Mouse (Mus musculus): ENCODE data around the gene Mfsd4b3. TPM values are rescaled to one million over a fixed set of nuclear protein-coding genes. Genes with fewer than 3 reads are reported as not detected.
A peak's percentile ranks its signal among the peaks of the same experiment; 100 is the strongest.

Gene Mfsd4b3
- polyA plus RNA-seq, 2 experiments from 2014 or later, result not detected

DNA sequence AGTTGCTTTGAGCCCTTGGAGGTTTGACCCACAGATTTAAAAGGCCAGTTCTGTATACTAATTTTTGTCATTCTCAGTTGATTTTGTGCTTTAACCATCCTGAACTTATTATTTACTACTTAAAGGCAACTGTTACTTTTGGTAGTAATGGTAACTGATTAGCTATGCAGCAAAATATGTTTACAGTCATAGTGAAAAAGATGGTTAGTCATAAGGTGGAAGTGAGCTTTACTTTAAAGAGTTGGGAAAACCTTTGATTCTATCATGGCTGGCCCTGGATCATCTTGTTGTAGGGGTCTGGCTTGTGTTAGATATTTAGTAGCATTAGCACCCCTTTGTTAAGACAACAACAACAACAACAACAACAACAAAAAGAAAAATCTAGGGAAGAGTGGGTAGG is 47.3 kb downstream of the Mfsd4b3 start:
- ATAC-seq, result no peak

DNA sequence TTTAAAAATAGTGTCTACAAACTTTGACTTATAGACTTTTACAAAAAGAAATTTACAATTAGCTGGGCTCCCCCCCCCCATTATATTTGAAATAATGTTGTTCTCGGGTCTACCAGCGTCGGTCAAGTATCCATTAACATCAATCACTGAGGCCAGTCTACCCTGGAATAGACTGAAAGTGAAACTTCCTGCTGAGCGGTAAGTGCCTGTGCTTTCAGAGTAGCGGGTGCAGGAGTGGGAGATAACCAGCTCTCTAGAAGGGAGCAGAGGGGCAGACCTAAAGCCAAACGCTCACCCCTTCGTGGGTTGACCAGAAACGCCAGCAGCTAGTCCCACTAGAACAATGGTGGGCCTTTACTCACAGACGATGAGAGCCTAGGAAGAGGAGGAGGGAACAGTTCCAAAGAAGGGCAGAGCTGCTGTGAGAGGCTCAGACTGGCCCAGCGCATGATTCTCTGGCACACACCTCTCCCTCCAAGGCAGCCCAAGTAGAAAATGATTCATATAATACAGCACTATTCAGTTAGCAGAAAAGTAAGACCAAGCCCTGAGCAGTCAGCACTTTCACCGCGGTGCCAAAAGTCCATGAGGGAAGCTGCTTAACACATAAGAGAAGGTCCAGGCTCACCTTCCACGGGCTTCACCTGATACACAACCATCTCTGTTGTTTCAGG is 51.0 kb downstream of the Mfsd4b3 start:
- peak; percentile 69 for ATAC-seq

DNA sequence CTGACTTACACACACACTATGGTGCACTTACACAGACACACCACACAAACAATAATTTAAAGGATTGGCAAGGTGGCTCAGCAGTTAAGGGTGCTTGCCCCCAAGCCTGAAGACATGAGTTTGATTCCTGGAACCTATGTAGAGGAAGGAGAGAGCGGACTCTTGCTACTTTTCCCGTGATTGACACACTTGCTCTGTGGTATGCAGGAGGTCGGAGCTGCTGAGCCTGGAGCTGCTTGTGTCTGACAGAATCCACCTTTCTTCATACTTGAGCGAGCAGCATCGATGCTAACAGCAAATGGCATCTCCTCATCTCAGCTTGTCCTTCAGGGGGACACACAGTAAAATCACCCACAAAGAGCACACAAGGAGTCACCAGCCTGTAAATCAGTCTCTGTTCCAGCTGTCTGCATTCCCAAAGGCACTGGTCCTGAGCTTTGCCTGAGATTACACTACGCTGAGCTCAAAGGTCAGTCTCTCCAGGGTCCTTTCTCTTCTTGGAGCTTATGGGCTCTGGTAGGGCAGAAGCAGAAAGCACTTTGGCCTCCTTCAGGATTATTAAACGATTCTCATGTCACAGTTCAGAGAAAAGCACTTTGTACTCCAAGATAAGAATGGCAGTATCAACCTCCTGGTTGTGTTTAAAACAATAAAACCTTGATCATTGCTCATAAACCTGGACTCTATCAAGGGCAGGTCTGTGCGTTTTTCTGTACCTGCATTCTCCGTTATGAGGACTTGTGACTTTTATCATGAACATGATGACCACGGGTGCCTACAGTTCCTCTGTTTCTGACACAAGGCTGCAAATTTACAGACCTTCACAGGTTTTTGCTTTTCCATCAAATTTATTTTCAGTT is 52.9 kb downstream of the Mfsd4b3 start:
- no peak for ATAC-seq

DNA sequence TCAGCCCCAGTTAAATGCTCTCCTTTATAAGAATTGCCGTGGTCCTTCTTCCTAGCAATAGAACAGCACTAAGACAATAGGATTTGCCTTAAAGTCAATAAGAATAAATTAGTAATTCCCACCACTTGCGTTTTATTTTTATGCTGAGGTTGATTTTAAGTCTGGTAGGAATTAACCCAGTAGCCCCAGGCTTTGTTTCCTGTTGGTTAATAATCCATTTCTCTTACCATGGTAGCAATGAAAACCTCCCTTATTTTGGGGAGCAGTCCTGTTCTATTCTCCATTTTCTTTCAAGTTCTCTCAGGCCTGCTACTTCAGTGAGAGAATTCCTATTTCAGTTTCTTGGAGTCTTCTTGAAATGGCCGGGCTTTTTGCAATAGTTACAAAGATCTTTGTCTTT is 55.8 kb downstream of the Mfsd4b3 start:
- ATAC-seq, result no peak

DNA sequence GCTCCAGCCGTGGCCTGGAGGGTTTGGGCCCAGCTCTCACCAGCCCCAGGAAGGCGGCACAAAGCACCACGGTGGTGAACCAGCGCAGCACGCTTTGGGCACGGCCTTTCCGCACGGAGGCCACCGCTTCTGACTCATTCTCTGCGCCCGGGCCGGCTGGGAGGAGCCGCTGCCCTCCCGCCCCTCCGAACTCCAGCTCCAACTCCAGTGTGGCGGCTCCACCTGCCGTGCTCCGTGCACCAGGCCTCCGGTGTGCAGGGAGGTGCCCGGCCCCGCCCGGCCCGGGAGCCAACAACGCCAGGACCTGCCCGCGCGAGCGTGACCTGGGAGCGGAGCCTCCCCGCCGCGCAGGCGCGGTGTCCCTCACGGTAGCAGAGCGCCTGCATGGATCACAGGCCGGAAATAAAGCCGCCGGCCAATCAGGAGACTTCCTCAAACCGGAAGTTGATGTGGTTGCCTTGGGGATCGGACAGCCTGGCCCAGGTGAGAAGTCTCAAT is 61.0 kb downstream of the Mfsd4b3 start, which contains the start of gene Mfsd4b4:
Mfsd4b4 (minus strand) TSS at position 365 of the 498 bp plus-strand sequence.
- peak; percentile 85 for ATAC-seq

Other genes starting within 250 kb of the Mfsd4b3 start
- 10 to 100 TPM; 12.1 to 15.8 TPM for gene Rev3l, start 228.0 kb downstream of the Mfsd4b3 start, polyA plus RNA-seq (2017; shearing (Covaris generic))
- gene Mfsd4b4, start 60.9 kb downstream of the Mfsd4b3 start, polyA plus RNA-seq (2017; shearing (Covaris generic)), result 1 to 10 TPM; 1.2 to 1.9 TPM
- gene Mfsd4b2, start 33.2 kb downstream of the Mfsd4b3 start, polyA plus RNA-seq (2017; shearing (Covaris generic)), result not detected
- under 1 TPM in 1 of 2 experiments, not detected in 1; 0.17 TPM for gene Mfsd4b5, start 26.5 kb upstream of the Mfsd4b3 start, polyA plus RNA-seq (2017; shearing (Covaris generic))
- not detected for gene Mfsd4b1, start 65.1 kb upstream of the Mfsd4b3 start, polyA plus RNA-seq (2017; shearing (Covaris generic))
- 1 to 10 TPM; 2.0 to 2.9 TPM for gene Slc16a10, start 182.1 kb upstream of the Mfsd4b3 start, polyA plus RNA-seq (2017; shearing (Covaris generic))

Data from activated CD4-positive, CD25-positive, alpha-beta regulatory T cell, adult 4 months (primary cell).